Mouse (Mus musculus) leukemia stem cell, adult 10-12 weeks (primary cell): ENCODE measurements around the gene Il12a. TPM values are rescaled to one million over a fixed set of nuclear protein-coding genes. Genes with fewer than 3 reads are reported as not detected.

Source experiments
- polyA plus RNA-seq: library from polyadenylated mRNA; stranded (reverse); fragments of >175 nt; gene quantifications from 2 replicates; pipeline ENCODE4 v1.2.3, GENCODE M21; 2012; ENCODE audit warnings: low replicate concordance

The Il12a gene
- 0.32 and 0.97 TPM in 2 replicates for polyA plus RNA-seq

GRCm38 (mm10) chr3:68690344-68690743, at the start of gene Il12a:
TSS of gene Il12a (plus strand) at chr3:68690644.

Other genes starting within 250 kb of the Il12a start
- 1.1 and 1.9 TPM in 2 replicates for gene 1110032F04Rik, start 178.9 kb downstream of the Il12a start, polyA plus RNA-seq